Mouse (Mus musculus) mouse embryonic stem cell (cell line): Measurements from ENCODE around the gene Tmem229b.
"Not testable (repeated sequence)": the region's sequence is repeated elsewhere in the genome, so short reads cannot be mapped to it uniquely, and the experiment has no call there.

Experiments
- in situ Hi-C, 2 experiments: fragments of 300-500 bp; cut with MboI; formaldehyde crosslinking; loops; 1 replicate in 1 of 2; 3 replicates in 1 of 2; pipeline ENCODE4 v1.14.3; 2019 to 2020; ENCODE audit warnings: low sequenced_read_pairs in 2 of 2, low pct_unique_long_range_greater_than_20kb in 1 of 2, mixed read lengths in 1 of 2; ENCODE audit not compliant: unreplicated experiment in 1 of 2

Gene Tmem229b

DNA sequence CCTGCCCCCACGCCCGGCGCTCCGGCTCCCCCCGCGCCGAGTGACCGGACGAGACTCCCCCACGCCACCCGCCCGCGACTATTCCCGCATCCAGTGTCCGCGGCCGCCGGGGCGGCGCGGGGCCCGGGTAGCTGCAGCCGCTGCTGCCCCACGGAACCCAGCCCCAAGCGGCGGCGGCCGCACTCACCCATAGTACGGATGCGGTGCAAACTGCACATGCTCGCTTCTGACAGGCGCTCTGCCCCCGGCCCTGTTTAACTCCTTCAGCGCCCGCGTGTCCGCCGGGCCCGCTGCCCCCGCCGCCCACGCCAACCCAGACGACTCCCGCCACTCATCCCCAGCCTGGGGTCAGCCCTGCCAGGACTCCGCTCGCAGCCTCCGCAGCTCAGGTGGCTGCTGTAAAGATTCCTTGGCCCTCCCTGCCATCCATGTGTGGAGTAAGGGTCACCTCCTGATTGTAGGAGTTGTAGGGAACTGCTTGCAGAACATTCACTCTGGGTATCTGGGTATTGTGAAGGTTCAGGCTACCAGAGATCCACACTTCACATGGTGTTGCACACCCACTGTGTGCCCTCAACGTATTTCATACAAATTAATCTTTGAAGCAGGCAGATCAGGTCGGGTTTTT, at the start of gene Tmem229b:
TSS of gene Tmem229b (minus strand) at position 502 of the 628 bp plus-strand sequence.
- in situ Hi-C loops: no loop called here

DNA sequence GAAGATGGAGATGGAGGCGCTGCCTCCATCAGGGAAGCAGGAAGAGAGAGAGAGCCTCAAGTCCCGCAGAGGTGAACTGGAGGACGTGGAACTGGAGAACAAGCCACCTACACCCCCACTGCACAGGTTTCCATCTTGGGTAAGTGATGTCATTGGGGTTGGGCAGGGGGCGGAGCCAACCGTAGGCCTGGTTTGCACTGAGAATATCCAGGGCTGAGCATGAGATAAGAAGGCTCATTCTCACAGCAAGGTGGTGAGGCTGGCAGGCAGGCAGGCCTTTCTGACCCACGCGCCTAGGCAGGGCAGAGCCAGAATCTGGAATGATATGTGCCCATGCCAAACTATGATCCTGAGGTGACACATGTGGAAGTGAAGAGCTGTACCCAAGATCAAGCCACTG, 47.8 kb upstream of the Tmem229b start:
- in situ Hi-C loops: no loop called here

DNA sequence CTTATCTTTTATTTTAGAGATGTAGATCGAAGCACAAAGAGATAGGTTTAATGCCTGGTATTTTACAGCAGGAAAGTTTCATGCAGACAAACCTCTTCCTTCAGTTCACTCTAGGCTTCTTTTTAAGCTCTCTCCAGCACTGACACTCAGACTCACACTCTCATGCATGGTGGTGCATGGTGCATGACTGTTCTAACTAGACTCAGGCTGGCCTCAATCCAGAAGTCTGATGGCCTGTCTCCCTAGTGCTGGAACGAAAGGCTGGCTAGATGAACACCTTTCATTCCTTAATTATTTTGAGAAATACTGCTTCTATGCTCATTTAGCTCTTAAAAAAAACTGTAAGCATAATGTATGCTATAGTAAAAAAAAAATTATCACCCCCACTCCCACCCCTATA, 44.6 kb upstream of the Tmem229b start:
- in situ Hi-C loops: no loop called here

DNA sequence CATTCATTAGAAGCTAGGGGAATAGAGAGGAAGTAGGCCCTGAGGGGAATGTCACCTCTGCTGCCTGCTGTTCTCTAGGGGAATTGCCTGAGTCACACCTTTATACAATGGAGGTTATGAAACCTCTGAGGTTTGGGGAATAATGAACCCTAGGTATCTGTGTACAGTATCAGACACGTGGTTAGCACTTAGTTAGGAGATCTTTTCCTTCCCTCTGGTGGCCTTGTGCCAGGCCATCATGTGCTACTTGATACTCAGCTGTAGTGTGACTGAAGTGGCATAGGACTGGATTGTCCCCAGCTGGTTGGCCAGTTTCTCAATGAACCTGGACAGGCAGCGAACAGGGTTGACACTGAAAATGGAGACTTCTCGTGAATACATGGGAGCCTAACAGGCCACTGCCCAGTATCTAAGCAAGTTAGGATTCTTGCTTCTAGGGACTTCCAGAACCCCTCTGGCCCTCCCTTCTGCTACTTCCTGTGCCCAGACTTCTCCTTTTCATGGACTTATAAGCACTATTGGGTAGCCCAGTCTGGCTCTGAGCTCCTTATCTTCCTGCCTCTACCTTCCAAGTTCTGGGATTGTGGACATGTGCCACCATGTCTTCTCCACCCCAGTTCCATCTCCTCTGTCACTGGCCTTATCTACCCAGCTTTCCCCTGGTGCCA, 43.3 kb upstream of the Tmem229b start:
- in situ Hi-C loops: no loop called here

DNA sequence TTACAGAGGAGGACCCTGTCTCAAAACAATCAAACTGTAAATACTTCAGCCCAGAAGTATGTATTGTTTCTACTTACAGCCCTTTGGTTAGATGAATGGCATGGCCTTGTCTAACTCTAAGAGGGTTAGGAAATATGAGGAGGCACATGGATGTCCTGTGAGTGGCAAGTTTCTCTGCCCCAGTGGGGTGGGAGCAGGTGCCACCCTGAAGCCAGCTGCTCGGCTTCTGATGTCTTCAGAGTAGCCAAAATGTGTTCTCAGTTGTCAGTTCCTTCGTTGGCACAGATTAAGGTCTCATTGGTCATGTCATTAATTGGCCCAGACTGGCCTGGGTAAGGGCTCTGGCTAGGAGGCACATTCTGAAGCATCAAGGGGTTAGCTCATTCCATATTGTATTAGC, 42.4 kb upstream of the Tmem229b start:
- in situ Hi-C loops: no loop called here

DNA sequence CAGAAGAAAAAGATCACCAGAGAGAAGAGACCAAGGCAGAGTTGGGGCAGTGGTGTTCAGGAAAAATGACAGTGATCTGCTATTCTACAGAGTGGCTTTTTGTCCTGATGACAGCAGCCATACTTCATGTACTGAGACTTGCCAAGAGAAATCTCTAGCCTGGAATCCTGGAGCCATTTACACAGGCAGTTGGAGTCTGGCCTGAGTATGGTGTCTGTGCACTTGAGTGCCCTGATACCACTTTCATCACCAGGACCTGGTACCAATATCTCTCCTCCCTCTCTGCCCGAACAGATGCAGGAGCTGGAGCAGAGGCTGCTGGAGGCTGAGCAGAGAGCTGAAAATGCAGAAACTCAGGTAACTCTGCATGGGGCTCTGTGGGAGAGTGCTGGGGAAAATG, 41.5 kb upstream of the Tmem229b start:
- in situ Hi-C loops: no loop called here

DNA sequence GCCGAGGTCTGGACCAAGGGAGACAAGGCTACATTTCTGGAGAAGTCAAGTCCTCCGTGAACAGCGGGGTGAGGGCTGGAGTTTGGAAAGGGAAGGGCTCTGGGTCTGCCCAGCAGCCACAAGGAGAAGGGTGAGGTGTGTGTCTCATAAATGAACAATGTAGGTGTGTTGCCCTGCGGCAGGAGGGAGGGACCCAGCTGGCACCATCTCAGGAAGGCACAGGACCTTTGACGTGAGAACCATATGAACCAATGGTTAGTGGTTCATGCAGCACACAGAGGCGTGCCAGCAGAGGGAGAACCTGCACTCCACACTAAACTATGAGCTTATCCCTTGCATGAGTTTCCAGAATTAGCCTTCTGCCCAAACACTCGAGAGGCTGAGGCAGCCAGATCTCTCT, 39.8 kb upstream of the Tmem229b start:
- in situ Hi-C loops: no loop called here

DNA sequence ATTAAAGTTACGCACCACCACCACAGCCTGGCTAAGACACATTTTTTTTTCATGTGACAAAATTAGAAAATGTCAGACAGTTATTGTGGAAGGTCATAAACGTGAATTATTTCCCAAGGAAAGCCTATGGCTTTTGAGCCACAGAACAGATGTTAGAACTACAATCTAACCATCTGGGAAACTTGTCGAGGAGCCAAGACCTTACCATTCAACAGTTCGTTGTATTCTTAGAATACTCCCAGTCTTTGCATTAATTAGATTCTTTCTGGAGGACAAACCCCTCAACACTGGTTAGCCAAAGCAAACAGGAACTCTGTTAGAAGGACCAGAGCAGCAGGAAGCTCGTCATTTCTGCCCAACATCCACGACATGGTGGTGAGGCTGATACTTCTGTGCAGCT, 38.7 kb upstream of the Tmem229b start:
- in situ Hi-C loops: no loop called here

DNA sequence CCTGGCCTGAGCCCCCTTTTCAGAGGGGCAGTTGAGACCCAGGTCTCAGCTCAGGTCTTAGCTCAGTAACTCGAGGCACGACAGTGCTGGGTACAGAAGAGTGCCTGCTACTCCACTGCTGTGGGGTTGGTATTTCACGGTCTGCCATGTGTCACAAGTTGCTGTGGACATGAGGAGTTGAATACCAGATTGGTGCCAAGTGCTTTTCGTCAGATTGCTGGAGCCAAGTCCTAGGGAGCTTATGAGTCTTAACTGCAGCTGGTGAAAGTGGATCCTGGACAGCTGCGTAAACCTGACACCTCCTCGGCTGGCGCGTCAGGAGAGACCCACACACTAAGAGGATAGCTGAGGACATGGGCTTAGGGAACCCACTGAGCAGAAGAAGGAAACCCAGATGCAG, 37.2 kb upstream of the Tmem229b start:
- in situ Hi-C loops: no loop called here

DNA sequence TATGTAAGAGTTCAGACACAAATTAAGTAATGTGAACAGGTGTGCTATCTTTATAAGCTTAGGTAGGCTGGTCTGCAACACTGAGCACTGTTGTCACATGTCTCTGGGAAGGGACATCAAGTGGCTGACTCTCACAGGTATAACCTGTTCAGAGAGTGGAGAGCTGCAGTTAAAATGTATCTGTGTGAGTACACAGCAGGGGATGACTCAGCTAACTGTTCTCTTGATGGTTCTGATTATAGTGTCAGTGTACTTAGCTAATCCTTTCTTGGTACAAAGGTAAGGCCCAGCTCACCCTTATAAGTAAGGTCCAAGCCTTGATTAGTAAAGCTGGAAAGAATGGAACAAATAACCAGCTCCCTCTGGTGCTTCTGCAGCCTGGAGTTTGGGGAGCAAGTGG, 34.0 kb upstream of the Tmem229b start:
- in situ Hi-C loops: no loop called here

DNA sequence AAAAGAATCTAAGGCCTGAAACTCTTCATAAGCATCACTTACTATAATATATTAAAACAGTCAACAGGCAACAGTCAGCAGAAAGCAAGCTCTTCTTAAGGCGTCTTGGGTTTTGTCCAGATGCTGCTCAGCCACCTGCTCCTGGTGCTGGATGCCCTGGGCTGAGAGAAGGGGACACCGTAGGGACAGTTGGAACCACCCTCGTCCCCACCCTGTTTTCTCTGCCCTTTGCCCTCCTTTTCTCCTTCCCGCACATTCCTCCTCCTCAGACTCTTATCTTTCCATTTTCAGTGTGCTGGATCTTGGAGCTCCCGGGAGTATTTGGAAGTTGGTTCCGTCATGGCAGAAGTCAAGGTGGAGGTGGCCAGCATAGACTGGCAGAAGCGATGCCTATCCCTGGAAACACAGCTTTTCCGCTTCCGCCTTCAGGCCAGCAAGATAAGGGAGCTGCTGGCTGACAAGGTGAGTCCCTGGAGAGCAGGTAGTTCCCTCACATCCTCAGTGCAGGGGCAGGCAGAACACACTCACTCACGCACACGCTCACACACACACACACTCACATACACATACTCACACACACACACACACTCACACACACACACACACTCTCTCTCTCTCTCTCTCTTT, 32.9 kb upstream of the Tmem229b start:
- in situ Hi-C loops: no loop called here

DNA sequence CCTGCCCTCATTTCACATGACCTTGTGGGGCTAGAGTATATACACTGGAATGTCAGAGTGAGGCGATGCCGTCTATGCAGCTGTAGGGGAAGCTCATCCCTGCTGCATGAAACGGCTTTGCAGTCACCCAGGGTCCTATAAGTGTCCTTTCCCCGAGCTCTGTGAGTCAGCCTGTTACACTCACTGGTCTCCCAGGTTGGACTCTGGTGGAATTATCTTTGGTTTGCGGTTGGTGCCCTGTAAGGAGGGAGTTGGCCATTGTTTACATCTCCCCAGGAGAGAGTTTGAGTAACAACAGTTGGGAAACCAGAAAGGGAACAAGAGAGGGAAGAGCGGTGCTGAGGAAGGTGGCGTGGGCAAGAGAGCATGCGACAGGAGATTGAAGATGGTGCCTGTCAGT, 32.3 kb upstream of the Tmem229b start:
- in situ Hi-C loops: no loop called here

DNA sequence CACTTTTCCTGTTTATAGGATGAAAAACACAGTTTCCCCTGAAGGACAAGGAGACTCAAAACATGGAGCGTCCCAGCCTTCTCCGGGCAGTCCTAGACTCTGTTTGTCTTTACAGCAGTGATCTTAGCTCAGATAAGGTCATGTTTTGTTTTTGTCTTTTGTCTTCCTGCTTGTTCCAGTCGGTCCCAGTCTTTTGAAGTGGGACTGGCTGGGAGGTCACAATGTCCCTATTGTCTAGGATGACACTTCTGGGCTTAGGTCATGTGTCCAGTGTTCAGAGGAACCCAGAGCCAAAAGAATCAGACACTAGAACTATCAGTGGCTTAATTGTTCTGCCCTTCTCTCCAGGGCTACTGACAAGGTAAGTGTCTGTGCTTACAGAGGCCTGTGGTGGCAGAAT, 27.9 kb upstream of the Tmem229b start:
- in situ Hi-C loops: no loop called here

DNA sequence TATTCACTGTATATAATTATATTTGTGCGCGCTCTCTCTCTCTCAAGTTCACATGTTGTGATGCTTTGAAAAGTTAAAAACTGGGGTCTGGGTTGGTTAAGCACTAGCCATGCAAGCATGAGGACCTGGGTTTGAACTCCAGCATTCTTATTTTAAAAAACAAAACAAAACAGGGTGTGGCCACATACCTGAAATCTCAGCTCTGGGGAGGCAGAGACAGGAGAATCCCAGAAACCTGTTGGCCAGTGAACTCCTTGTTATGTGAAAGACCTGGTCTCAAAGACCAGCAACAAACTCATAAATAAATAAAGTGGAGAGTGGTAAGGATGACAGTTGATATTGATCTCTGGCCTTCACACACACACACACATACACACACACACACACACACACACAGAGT, 26.9 kb upstream of the Tmem229b start:
- in situ Hi-C loops: no loop called here

DNA sequence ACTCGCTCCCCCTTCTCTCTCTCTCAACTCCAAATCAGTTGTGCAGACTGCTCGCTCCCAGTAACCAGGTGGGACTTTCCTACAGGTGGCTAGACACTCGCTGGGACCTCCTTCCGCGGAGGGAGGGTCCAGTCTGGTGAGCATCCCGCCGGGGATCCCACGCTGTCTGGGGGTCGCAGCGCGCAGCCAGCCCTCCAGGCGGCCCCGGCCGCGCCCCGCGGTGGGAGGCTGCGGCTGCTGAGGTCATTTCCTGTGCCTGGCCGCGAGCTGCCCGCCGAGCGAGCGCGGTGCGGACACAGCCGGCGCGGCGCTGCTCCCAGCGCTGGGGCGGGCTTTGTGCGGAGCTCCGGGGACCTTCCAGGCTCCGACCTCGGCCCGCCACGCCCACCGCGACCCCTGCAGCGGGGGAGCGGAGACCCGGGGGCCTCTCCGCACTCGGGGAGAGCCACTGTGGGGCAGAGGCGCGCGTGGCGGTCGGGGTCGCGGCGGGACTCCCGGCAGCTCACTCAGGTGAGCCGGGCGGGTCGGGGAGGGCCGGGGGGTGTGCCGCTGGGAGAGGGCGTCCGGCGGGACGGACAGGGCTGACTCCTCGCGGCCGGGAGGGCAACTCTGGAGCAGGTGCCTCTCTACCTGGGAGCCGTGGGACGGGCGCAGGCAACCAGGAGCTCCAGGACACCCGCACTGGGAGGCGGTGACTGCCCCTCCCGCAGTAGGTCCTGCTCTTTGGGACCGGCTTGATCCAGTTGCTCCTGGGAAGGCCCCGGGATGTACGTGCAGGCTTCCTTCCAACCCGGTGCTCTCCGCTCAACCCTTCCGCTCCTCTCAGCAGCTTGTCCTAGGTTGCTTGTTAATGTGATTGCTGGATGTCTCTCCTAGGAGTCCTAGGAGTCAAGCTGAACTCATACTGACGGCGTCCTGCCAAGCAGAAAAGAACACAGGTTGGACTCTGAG, 21.8 kb upstream of the Tmem229b start, which contains the start of gene Plekhh1:
TSS of gene Plekhh1 (plus strand) at position 253 of the 951 bp plus-strand sequence.
- in situ Hi-C loops: no loop called here

DNA sequence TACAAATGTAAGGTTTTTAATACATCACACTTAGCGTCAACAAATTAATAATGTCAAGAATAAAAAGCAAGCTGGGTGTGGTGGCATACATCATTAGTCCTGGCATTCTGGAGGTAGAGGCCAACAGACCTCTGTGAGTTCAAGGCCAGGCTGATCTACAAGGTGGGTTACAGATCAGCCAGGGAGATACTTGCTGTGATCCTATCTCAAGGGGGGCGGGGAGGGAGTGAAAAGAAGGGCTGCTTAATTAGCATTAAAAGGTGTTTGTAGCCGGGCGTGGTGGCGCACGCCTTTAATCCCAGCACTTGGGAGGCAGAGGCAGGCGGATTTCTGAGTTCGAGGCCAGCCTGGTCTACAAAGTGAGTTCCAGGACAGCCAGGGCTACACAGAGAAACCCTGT, 20.1 kb upstream of the Tmem229b start:
- in situ Hi-C loops: not testable (repeated sequence)

DNA sequence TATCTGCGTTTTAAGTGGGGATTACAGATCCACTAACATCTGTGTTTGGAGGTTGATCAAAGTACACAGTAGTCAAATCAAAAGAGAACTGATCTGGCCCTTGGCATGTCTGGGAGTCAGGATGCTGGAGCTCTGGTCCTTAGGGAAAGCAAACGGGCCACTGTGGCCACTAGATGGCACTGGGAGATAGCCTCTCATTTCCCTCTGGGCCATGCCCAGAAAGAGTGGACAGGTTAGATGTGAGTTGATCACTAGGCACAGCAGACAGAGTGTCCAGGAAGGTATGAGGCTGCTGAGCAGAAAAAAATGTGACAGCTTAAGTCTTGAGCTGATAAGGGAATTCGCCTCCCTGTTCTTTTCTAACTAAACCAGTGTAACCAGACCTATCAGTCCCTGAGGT, 15.5 kb upstream of the Tmem229b start:
- in situ Hi-C loops: loop anchor here (5.0 kb wide), 2 partner anchors 64 to 69 kb away; partner anchors contain the start of gene Pigh (in 1 of the 2)

DNA sequence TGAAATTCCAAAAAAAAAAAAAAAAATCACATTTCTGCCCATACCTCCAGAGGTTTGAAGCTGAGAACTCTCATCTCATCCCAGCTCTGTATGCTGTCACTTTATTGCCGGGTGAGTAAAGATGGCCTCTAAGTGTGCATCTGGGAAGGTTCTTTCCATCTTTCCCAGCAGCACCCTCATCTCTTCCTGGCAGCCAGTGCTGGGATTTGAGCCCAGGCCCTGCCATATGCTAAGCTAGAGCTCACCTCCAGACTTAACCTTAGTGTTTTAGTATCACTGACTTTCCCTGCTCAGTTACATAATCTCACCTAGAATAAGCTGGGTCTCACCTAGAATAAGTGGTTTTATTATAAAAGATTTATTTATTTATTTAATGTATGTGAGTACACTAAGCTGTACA, 14.5 kb upstream of the Tmem229b start:
- in situ Hi-C loops: loop anchor here (5.0 kb wide), 2 partner anchors 65 to 70 kb away; partner anchors contain the start of gene Pigh (in 1 of the 2)

DNA sequence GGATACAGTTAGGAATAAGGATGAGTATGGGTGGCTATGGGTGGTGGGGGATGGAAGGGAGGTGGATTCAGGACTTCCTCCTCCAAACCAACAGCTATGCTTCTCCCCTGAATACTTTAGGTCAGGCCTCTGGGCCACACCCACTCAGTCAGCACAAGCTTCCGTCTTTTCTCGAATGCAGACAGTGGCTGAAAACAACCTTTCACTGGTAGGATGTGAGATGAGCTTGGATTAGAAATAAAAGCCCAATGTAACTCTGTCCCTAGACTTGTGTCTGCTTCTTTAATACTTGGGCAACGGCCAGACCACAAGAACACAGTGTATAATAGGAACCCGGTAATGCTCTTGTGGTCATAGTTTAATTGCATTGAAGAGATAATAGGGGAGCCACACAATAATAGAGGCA, 10.6 kb upstream of the Tmem229b start:
- in situ Hi-C loops: no loop called here
